Mouse (Mus musculus): ENCODE results near the gene Mcidas.

Mcidas gene

DNA sequence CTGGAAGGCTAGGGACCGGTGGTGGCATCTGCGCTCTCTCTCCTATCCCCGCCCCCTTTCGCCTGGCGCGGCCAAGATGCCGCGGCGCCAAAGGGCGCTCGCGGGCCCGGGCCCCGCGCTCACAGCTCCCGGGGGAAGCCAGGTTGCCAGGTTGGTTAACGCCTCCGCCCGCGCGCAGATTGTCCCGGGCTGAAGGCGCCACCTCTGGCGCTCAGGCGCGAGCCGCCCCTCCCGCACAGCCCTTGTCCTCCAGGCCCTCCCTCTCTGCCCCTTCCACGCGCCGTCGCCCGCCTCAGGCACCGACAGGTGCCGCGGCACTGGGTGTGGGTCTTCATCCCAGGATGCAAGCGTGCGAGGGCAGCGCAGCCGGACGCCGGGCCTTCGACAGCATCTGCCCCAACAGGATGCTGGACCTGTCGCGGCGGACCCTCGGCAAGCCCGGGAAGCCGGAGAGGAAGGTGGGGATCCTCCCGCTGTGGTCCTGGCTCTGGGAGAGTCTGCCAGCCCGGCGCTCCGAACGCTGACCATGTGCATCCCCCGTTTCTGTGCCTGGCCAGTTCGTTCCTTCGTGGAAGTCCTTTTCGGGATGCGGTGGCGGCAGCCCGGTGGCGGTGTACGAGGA lies at the start of gene Mcidas:
Mcidas (plus strand) TSS at position 315 of the 622 bp plus-strand sequence.
- peak; percentile 78 for DNase-seq

DNA sequence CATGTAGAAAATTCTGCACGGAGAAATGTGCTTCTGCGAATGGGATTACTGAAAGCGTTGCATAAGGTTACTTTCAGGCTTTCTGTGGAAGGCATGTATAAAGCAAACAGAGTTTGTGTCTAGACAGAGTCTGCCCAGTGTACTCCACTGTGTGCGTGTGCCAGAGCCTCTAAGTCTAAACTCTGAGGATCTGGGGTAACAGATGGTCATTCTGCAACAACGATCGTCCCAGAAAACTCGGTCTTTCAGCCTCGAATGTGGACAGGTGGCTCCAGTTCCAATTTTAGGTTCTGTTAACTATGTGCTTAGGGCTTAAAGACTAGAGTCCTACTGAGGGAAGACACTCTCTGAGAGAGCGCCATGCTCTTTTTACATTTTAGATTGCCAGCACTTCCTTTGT lies 48.3 kb upstream of the Mcidas start:
- no peak for DNase-seq

DNA sequence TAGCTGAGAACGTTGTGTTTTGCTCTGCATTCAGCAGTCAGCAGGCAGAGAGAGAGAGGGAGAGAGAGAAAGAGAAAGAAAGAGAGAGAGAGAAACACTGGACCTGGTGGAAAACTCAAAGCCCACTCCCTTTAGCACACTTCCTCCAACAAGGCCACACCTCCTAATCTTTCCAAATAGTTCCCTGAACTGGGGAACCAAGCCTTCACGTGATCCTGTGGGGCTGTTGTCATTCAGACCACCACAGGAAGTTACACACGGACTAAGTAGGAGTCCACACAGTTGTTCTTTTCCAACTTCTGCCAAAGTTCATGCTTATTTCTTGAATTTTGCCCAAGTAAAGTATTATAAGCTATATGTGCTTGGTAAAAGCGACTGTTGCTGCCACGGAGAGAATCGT lies 47.7 kb upstream of the Mcidas start:
- DNase-seq: peak; percentile 54

DNA sequence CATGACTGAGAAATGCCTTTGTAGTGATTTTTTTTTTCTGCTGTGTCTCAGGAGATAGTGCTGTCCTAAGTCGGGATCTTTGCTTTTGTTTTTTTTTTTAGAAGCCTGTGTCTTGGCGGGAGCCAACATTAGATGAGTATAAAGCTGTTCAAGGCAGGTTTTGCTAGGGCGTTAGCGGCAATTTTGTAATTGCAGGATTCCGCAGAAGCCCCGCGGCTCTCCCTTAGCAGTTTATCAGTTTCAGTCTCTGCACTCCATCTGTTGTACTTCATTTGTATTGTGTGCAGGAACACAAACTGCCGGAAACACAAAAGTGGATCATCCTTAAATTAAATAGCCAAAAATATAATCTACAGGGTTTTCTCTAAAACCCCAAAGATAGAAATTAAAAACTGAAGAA lies 39.6 kb upstream of the Mcidas start:
- DNase-seq: no peak

DNA sequence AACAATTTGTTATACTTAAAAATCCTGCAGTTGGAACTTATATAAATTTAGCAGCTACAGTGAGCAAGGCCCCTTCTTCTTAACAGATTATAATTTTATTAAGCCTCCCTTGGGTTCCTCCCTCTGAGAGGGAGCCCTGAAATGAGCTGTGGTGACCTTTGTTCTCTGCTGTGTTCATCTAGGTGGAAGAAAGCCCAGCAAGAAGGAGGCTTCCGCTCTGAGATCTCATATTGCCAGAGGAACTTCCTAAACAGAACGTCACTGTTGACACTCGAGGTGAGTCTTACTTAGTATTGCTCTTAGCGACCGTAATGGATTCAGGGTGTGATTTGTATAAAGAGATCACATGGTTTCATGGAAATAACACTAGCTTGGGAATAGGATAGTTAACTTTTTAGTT lies 30.6 kb upstream of the Mcidas start:
- no peak for DNase-seq

DNA sequence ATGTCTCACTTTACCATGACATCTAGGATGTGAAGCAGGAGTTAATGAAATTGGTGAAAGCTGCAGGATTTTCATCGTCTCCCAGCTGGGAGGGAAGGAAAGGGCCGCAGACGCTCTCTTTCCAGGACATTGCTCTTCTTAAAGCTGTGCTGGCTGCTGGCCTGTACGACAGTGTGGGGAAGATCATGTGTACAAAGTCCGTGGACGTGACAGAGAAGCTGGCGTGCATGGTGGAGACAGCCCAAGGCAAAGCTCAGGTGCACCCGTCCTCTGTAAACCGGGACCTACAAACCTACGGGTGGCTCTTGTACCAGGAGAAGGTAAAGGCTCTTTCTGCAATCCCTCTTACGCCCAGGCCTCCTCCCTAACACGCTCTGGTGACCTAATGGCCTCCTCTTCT lies 29.2 kb upstream of the Mcidas start:
- no peak for DNase-seq

DNA sequence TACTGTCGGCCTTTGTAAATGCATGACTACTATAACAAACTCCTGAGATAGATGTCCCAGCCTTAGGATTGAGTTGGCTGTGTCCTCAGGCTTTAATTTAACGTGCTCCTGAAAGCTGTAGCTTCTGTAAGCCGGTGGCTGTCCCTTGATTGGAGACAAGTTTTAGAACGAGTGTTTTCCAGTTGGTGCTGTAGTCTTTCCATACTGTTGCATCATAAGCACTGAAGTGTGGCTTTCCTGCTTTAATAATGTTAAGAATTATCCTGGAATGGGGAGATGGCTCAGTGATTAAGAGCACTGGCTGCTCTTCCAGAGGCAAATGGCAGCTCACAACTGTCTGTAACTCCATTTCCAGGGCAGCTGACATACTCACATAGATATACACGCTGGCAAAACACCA lies 26.4 kb upstream of the Mcidas start:
- no peak for DNase-seq

DNA sequence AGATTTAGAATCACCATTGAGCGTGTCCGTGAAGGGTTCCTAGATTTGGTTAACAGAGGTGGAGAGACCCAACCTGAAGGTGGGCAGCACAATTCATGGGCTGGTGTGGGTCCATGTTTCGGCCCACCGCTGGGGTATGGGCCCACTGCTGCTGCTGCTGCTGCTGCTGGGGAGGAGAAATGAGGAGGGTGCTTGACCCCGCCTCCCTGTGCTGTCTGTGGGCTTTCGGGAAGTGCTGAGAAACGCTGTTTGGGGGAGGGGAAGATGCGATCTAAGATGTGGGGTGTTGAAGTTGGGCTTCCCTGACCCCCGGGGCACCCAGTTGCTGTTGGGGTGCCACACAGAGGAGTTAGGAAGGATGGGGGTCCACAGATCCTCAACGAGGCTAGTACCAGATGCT lies 16.9 kb upstream of the Mcidas start:
- no peak for DNase-seq

DNA sequence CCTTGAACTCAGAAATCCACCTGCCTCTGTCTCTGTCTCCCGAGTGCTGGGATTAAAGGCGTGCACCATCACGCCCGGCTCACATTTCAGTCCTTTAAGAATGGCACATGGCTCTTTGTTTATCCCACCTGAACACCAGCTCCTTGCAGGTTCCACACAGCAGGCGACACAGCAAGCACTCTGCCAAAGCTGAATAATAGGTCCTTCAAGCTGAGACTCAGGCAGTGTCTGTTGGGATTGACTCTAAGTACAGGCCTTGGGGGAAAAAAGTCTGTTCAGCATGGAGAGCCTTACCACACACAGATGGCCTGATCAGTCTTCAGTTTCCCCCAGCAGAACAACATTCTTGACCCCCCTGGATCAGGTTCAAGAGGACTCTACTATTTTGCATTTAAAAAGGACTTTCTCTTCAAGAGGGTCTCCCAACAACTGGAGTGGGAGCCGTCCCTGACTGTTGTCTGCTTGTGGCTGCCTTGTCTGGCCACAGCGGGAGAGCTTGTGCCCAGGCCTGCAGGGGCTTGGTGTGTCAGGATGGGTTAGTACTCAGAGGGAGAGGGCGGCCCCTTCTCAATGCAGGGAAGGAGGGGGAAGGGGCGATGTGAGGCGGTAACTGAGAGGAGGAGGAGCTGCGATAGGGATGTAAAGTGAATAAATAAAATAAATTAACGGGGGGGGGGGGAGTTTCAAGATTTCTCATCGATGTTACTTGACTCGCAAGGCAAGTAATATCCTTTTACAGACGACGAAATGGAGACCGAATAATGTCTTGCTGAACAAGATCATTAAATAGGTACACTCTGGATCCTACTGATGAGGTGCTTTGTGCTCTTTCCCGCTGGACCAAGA lies 7.8 kb upstream of the Mcidas start:
- DNase-seq: peak; percentile 81

DNA sequence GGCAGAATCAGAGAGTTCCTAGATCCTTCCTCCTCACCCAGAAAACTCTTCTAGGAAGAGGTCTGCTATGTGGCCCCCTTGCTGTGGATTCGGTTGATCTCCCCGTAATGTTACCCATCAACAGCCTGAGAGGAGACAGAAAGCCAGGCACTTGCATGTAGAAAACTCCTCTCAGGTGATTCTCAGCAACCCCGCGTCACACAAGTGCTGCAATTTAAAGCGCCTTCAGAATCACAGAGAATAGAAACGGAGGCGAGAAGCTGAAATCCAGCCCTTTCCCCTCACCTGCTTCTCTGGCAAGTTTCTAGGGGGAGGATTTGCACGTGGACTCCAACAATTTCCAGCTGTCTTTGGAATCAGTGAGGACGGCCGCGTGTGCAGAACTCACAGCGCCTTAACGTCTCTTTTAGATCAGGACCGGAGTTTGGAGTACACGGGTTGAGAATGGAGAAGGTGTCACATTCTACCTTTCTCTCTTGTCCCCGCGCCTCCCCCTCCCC lies 7.1 kb upstream of the Mcidas start:
- no peak for DNase-seq

DNA sequence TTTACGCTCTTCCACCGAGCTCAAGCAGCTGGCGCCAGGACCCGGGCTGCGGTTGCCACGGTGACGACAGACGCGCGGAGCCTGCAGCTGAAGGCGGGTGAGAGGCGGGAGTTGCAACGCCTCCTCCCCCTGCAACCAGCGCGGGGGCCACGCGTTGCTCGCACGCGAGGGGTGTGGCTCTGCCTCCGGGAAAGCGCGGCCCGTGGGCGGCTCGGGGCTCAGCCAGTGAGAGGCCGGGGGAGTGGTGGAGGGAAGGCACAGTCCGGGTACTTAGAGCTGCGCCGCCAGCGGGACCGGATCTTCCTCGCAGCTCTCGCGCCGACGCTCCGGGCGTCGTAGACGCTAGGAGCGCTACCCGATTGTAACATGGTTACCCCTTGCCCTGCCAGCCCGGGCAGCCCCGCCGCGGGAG lies 6.1 kb upstream of the Mcidas start, which contains the start of gene Ccno:
Ccno (plus strand) TSS at position 271 of the 412 bp plus-strand sequence.
- DNase-seq: peak; percentile 99

DNA sequence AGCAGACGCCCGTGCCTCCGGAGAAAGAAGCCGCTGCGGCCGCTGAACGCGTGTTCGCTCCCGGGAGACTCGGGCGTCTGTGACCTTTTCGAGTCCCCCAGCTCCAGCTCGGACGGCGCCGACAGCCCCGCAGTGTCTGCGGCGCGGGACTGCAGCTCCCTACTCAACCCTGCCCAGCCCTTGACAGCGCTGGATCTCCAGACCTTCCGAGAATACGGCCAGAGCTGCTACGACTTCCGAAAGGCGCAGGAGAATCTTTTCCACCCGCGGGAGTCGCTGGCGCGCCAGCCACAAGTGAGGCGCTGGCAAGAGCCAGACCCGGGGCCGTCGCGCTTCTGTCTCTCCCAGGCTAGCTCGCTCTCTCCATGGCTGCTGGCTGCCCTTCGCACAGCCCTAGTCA lies 5.7 kb upstream of the Mcidas start:
- no peak for DNase-seq

DNA sequence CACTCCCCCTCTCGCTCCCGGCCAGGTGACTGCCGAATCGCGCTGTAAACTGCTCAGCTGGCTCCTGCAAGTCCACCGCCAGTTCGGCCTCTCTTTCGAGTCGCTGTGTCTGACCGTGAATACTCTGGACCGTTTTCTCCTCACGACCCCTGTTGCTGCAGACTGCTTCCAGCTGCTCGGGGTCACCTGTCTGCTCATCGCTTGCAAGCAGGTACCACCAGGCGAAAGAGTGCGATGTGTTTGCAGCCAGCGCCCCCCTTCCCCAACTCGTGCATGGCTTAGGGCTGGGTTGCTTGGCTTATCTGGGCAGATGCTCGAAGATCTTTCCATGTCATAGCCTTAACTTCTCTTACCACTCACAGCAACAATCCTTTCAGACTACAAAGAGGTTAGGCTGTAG lies 4.8 kb upstream of the Mcidas start:
- peak; percentile 59 for DNase-seq

DNA sequence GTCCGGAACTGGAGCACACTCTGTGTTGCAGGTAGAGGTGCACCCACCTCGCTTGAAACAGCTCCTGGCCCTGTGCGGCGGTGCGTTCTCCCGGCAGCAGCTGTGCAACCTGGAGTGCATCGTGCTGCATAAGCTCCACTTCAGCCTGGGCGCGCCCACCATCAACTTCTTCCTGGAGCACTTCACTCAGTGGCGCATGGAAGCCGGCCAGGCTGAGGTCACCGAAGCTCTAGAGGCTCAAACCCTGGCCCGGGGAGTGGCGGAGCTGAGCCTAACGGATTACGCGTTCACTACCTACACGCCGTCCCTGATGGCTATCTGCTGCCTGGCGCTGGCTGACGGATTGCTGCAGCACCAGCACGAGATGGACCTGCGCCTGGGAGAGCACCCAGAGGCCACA lies 4.1 kb upstream of the Mcidas start:
- DNase-seq: peak; percentile 72

DNA sequence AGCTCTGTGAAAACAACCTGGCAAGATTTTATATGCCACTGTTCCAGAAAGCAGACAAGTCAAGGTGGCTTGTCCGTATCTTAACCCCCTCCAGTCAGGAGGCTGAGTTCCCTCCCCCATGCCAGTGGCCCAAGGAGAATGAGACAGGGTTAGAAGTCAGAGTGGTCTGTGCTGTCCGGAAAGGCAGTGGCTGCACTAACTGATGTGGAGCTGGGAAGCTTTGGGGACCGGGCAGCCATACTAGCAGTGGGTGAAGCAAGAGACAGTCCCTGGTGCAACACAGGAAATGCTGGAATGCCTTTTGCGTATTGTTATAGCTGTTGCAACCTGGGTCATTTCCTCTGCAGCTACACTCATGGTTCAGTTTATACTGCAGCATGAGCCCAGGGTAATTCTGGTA lies 3.3 kb upstream of the Mcidas start:
- DNase-seq: peak; percentile 66

DNA sequence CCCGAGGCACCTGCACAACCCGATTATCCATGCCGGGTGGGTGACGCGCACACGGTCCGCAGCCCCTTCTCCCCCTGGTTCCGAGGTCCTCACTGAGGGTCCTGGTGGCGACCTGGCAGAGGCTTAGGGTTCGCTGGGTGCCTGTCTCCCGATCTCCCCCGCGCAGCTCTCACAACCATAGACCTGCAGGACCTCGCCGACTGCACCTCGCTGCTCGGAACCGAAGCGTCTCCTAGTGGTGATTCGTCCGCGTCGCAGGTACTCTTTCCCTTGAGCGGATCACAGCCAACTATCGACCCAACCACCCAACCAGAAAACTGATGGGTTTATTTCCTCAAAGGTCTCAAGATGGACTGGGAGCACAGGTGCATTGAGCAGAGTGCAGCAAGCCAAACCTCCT lies 546 bp downstream of the Mcidas start:
- DNase-seq: peak; percentile 87

DNA sequence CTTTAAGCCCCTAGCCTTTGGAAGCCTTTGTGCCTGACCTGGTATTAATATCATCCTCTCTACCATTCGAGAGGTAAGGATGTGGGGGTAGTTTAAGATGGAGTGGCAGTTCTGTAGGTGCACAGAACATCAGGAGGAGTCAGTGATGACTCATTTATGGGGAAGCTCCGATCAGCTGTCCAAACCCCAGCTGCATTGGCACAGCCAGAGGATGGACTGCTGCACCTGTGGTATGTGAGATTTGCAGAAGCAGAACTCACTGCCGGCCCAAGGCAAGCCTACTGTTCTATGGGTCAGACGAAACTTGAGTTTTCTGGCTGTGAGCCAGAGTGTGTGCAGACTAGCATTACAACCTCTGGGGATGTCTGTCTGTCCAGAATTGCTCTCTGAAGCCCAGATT lies 2.8 kb downstream of the Mcidas start:
- DNase-seq: peak; percentile 82

DNA sequence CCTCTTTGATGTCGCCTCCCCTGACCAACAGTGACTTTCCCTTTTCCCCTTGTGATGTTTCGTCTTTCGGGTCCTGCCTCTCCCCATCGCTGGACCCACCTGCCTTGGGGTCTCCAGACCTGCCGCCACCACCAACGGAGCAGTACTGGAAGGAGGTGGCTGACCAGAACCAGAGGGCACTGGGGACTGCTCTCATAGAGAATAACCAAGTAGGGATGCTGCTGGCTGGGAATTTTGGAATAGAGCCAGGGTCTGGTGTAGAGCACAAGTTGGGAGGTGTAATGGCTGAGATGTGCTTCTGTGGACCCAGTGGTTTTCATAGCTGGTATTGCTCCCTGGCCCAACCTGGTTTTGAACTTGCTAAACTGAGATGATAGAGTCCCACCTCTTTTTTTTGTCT lies 3.7 kb downstream of the Mcidas start:
- peak; percentile 75 for DNase-seq

DNA sequence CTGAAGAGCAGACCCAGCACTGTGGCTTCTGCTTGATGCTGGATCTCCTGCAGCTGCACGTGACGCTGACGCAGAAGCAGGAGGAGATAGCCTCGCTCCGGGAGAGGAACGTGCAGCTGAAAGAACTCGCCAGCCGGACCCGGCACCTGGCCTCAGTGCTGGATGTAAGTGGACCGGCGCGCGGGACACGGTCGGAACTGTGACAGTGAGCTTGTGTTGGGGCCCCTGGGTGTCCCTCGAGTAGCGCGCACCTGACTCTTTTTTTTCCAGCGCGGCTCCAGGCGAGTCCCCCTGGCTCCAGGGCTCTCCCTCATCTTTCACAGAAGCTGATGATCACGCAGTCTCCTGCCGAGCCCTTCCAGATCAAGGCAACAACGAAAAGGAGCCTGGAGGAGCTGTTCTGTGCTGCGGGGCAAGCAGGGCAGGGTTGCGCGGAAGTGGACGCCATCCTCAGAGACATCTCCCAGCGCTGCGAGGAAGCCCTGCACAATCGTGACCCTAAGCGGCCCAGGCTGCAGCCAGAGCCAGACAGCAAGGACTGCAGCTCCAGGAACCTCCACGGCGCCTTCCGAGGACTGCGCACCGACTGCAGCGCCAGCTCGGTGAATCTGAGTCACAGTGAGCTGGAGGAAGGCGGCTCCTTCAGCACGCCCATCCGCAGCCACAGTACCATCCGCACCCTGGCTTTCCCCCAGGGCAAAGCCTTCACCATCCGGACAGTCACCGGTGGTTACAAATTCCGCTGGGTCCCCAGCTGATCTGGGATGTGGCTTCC lies 5.0 kb downstream of the Mcidas start:
- peak; percentile 87 for DNase-seq

DNA sequence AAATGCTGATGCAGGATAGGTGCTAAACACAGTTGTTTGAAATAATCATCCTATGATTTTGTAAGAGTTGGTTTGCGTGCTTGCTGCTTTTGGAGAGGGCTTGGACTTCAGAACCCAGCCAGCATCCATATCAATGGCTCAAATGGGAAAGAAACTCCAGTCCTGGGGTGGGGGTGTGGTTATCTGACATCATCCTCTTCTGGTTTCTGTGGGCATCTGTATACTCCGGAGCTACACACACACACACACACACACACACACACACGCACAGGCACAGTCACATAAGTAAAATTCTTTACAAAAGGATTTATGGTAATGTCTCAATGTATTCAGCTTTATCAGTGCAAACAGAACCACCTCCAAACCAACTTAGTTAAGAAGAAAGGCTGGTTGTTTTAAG lies 6.4 kb downstream of the Mcidas start:
- DNase-seq: no peak

DNA sequence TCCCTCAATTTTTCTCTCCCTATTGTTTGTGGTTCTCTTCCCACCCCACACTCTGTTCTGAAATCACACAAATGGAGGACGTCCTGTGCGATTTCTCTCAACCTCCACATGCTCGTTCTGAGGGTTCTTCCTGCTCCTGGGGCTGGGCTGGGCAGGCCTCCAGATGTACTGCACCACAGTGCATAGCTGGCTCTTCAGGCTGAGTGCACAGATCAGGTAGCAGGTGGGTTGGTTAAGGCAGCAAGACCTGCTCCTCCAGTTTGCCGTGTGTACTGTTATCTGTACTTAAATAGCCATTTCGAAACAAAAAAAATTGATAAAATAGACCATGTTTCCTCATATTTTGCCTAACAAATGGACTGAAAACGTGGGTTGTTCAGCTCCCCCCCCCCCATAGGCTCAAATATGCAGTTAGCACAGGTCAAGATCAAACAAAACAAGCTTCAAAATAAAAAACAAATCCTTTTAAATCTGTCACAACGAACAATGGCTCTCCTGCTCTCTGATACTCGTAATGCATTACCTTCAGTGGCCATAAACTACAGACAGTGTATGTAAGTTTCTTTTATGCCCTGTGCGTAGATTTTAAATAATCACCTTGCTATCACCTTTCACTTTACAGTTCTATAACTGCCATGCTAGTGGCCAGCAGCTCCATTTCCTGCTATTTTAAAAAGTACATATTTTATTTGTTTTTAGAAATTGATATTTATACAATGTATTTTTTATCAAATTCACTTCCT lies 7.1 kb downstream of the Mcidas start:
- DNase-seq: peak; percentile 22

DNA sequence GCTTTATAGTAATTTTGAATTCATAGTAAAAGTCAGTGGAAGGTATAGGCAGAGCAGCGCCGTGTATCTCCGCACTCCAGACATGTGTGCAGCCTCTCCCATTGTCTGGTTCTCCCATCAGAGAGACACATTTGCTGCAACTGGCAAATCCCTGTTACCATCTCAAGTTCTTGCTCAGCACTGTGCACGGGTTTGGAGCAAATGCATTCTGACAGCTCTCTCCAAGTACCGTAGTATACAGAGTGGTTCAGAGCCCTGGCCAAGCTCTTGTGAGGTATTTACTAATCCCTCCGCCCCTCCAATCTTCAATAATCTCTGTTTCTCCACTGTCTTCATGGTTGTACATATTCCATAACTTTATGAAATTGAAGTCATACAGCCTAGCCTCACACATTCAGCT lies 19.0 kb downstream of the Mcidas start:
- peak; percentile 78 for DNase-seq

All from heart, adult 11 months (tissue).